Mouse (Mus musculus): ENCODE data around the gene Bhlha15.

DNA sequence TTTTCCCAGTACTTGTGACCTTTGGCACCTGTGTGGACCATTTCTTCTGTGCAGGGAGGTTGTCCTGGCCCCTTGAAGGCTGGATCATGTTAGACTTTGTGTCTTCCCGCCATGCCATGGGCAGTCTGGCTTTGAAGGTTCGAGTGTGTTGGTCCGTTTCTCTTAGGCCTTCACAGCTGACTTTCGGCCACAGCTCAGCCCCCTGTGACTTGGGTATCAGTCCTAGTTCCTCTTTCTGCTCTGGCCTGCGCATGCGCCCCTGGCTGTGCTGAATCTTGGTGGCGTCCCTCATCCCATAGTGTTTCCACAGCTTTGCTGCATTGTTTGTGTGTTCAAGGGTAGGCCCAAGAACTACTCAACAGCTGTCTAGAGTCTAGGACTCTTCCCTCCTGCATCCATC lies 8.8 kb upstream of the Bhlha15 start:
- TF ChIP-seq CTCF (IDR thresholded peaks at IDR 0.05; ENCODE audit: borderline replicate concordance, insufficient read depth, low read length) (no peak), POLR2A (IDR thresholded peaks at IDR 0.05; ENCODE audit: low read depth, low read length) (no peak)
